Mouse (Mus musculus): ENCODE measurements around the gene Faap20.

DNA sequence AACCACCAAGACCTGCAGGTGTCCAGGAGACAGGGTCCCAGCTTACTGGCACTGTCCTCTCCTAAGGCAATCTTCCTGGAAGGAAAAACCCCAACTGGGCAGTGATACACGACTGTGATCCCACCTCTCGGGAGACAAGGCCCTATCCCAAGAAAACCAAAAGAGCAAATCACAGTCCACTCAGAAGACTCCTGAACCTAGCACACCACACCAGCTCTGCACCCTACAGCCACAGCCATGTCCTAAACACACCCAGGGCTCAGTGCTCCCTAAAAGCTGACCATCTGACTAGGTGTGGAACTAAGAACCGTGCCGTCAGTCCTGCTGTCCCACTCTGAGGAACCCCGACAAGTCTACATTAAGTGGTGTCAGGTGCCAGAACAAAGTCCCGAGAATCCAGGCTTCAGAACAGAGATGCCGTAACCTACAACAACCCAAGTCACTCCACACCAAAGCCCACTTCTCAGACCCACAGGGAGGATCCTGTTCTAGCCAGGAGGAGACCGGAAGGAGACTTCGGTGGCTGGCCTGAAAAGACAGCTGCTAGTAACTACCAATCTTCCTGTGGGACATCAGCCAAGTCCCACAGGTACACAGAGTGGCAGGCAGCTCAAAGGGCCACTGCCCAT lies 31.4 kb upstream of the Faap20 start:
- TF ChIP-seq FOSL1 (IDR thresholded peaks at IDR 0.05; ENCODE audit: insufficient read depth, low read length, poor library complexity, severe bottlenecking) (no peak), CEBPB (IDR thresholded peaks at IDR 0.05; ENCODE audit: low read depth) (no peak)
